Mouse (Mus musculus) ES-E14 (cell line): Measurements from ENCODE around the gene Tmem230. TPM values are rescaled to one million over a fixed set of nuclear protein-coding genes. Genes with fewer than 3 reads are reported as not detected.

ENCODE experiments used
- DNase-seq: peaks from one replicate; pipeline ENCODE4 v3.0.0-alpha.2; 2013; ENCODE audit warnings: low read depth, low spot score
- H3K27ac ChIP-seq: 2 replicates; pipeline ENCODE4 v1.5.1; 2012; ENCODE audit warnings: low read depth, mild to moderate bottlenecking, low read length, moderate library complexity, mixed read lengths; ENCODE audit not compliant: poor library complexity, insufficient read depth, severe bottlenecking
- H3K36me3 ChIP-seq: 2 replicates; pipeline ENCODE4 v1.6.1; 2012; ENCODE audit warnings: mild to moderate bottlenecking, low read length, moderate library complexity, mixed read lengths; ENCODE audit not compliant: control insufficient read depth, poor library complexity, insufficient read depth, severe bottlenecking
- H3K4me1 ChIP-seq, 2 experiments: fragments of 150-350 bp in 1 of 2; sonication (generic) in 1 of 2; 2 replicates each; pipeline ENCODE4 v1.6.1; 2012; ENCODE audit warnings: low read length in 2 of 2, mild to moderate bottlenecking in 1 of 2, mixed read lengths in 1 of 2; ENCODE audit not compliant: control insufficient read depth in 2 of 2, insufficient read depth in 2 of 2, poor library complexity in 1 of 2
- H3K4me3 ChIP-seq, 2 experiments: fragments of 150-350 bp in 1 of 2; sonication (generic) in 1 of 2; 2 replicates each; pipeline ENCODE4 v1.5.1; 2012; ENCODE audit warnings: low read length in 2 of 2, low read depth in 1 of 2, mild to moderate bottlenecking in 1 of 2, mixed read lengths in 1 of 2; ENCODE audit not compliant: insufficient read depth in 1 of 2, poor library complexity in 1 of 2, severe bottlenecking in 1 of 2
- H3K9ac ChIP-seq: 2 replicates; pipeline ENCODE4 v1.6.1; 2012; ENCODE audit warnings: low read depth, mild to moderate bottlenecking, low read length, mixed read lengths; ENCODE audit not compliant: poor library complexity, insufficient read depth, severe bottlenecking
- H3K9me3 ChIP-seq: fragments of 150-350 bp; sonication (generic); 2 replicates; pipeline ENCODE4 v1.6.1; 2012; ENCODE audit warnings: low read depth, mild to moderate bottlenecking, low read length; ENCODE audit not compliant: control insufficient read depth, insufficient read depth
- CHD2 ChIP-seq: IDR thresholded peaks from 2 replicates; pipeline ENCODE4 v1.6.1; 2014; ENCODE audit warnings: mild to moderate bottlenecking, low read depth, low read length, inconsistent platforms
- HCFC1 ChIP-seq: IDR thresholded peaks from 2 replicates; pipeline ENCODE4 v1.6.1; 2012; ENCODE audit warnings: low read length, inconsistent platforms, borderline replicate concordance; ENCODE audit not compliant: insufficient read depth
- MAFK ChIP-seq: IDR thresholded peaks from 2 replicates; pipeline ENCODE4 v1.6.1; 2014; ENCODE audit warnings: mild to moderate bottlenecking, low read depth, low read length, inconsistent platforms; ENCODE audit not compliant: insufficient read depth
- ZC3H11A ChIP-seq: IDR thresholded peaks from 2 replicates; pipeline ENCODE4 v1.6.1; 2012; ENCODE audit warnings: low read depth, mild to moderate bottlenecking, inconsistent platforms, low read length, borderline replicate concordance
- ZNF384 ChIP-seq: IDR thresholded peaks from 2 replicates; pipeline ENCODE4 v1.6.1; 2012; ENCODE audit warnings: low read depth, low read length, inconsistent platforms
- in situ Hi-C, 2 experiments: fragments of 600-800 bp; cut with MboI; formaldehyde crosslinking; loops; one replicate each; pipeline ENCODE4 v1.15.1; 2025; ENCODE audit warnings: low sequenced_read_pairs in 2 of 2, inconsistent platforms in 1 of 2; ENCODE audit not compliant: unreplicated experiment in 2 of 2
- total RNA-seq: library from RNA; depleted of rRNA; stranded (reverse); fragments of 300-350 nt; gene quantifications from 2 replicates; pipeline ENCODE4 v1.2.3, GENCODE M21; 2012

Tmem230 gene
- total RNA-seq, 1 experiment = 36.0 TPM

- H3K9me3 ChIP-seq = no peaks in the 10 kb centered on the region
Observed at GRCm38 (mm10) chr2:132272694-132273389, 25.2 kb upstream of the Tmem230 start.

GRCm38 (mm10) chr2:132270331-132270951 is 22.8 kb upstream of the Tmem230 start:
- peaks cover 2 to 4% of the 10 kb centered on the region in 2 experiments; a peak in 2 of 4 replicates for H3K4me1 ChIP-seq
- in situ Hi-C loops = no loop called here
- no peaks in the 10 kb centered on the region for H3K36me3 ChIP-seq
- DNase-seq = no peak
- no peaks in the 10 kb centered on the region for H3K9me3 ChIP-seq
- no peak overlapping the region for H3K4me3 ChIP-seq
- no peak overlapping the region for H3K27ac ChIP-seq
- H3K9ac ChIP-seq = no peak overlapping the region
- TF ChIP-seq CHD2 (no peak), HCFC1 (no peak), MAFK (no peak), ZC3H11A (no peak), ZNF384 (no peak)

More at GRCm38 (mm10) chr2:132272694-132273389, 25.2 kb upstream of the Tmem230 start:
- Histone ChIP-seq H3K27ac (no peak overlapping the region), H3K9ac (no peak overlapping the region), H3K36me3 (no peaks in the 10 kb centered on the region), H3K4me1 (peaks cover 2 to 4% of the 10 kb centered on the region in 2 experiments; a peak in 2 of 4 replicates), H3K4me3 (no peak overlapping the region)
- in situ Hi-C loops = no loop called here
- no peak for DNase-seq
- no peak for TF ChIP-seq HCFC1

- TF ChIP-seq MAFK (no peak), CHD2 (no peak), HCFC1 (no peak), ZC3H11A (no peak)
- in situ Hi-C loops = no loop called here
- peaks cover 2 to 6% of the 10 kb centered on the region in 2 experiments for H3K4me1 ChIP-seq
- no peaks in the 10 kb centered on the region for H3K36me3 ChIP-seq
- H3K9me3 ChIP-seq = no peaks in the 10 kb centered on the region
- H3K9ac ChIP-seq = no peak overlapping the region
- DNase-seq = no peak
- H3K27ac ChIP-seq = no peak overlapping the region
- H3K4me3 ChIP-seq = no peak overlapping the region
Observed at GRCm38 (mm10) chr2:132269217-132269616, 21.6 kb upstream of the Tmem230 start.

GRCm38 (mm10) chr2:132266086-132266485 is 18.5 kb upstream of the Tmem230 start:
- Histone ChIP-seq H3K4me1 (peaks cover 0 to 5% of the 10 kb centered on the region in 2 experiments; a peak in 3 of 4 replicates), H3K4me3 (no peak overlapping the region), H3K27ac (no peak overlapping the region), H3K9me3 (no peaks in the 10 kb centered on the region), H3K9ac (no peak overlapping the region), H3K36me3 (no peaks in the 10 kb centered on the region)
- in situ Hi-C loops = no loop called here
- no peak for DNase-seq
- TF ChIP-seq HCFC1 = no peak
- TF ChIP-seq ZNF384 = no peak
- TF ChIP-seq MAFK = no peak
- no peak for TF ChIP-seq ZC3H11A
- no peak for TF ChIP-seq CHD2
